In the genomic region with DNA sequence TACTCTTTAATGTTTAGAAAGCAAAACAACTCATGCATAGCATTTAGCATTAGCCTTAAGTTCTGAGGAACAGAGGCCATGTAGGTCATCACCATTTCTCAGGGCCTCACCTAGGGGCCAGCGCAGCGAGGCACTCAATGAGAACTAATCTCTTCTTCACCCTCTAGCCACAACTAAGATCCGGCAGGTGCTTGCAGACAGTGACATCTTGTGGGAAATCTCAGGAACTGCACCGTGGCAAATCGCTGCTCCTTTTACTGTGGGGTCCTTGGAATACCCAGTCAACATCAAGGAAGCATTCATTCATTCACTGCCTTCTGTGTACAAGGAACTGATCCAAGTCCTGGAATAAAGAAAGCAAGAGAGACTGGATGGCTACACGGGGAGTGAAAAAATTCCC, we compare ENCODE assay signal across 8 mouse cellular contexts. TPM values are rescaled to one million over a fixed set of nuclear protein-coding genes. Genes with fewer than 3 reads are reported as not detected.
DNase-seq lines count a peak whose midpoint lies in the region; ATAC-seq and TF ChIP-seq lines count a peak whose summit lies in the region.

No protein-coding gene starts in this region.

- WGBS in intestine, postnatal 0 days = 2% methylated on average over 6 of the region's 6 CpGs
- 1% methylated on average over 6 of the region's 6 CpGs for WGBS in intestine, embryonic 15.5 days
- 2% methylated on average over 6 of the region's 6 CpGs for WGBS in forebrain, embryonic 12.5 days
- 1% methylated on average over 6 of the region's 6 CpGs for WGBS in hindbrain, embryonic 16.5 days
- WGBS in midbrain, embryonic 16.5 days = 2% methylated on average over 6 of the region's 6 CpGs

- ATAC-seq in intestine, postnatal 0 days = no peak
- ATAC-seq in intestine, embryonic 15.5 days = no peak
- ATAC-seq in forebrain, embryonic 12.5 days (ENCODE audit: low FRiP score) = peak; percentile 69
- ATAC-seq in hindbrain, embryonic 16.5 days = peak; percentile 67
- ATAC-seq in midbrain, embryonic 16.5 days = 0 out of 2 replicates have a peak, but pooled peaks have one; percentile 28

- intact Hi-C loops in left cerebral cortex, postnatal 4 days (cut with DNase I) = loop anchor here (5.0 kb wide), 2 partner anchors 90 to 135 kb away; no protein-coding TSS in a partner anchor

- H3K9ac ChIP-seq in intestine, postnatal 0 days (ENCODE audit: low read depth, low read length) = no peak overlapping the region
- no peak overlapping the region for H3K9ac ChIP-seq in intestine, embryonic 15.5 days
- H3K9ac ChIP-seq in forebrain, embryonic 12.5 days = no peak overlapping the region
- no peak overlapping the region for H3K9ac ChIP-seq in hindbrain, embryonic 16.5 days (ENCODE audit: low read depth, low read length)
- no peak overlapping the region for H3K9ac ChIP-seq in midbrain, embryonic 16.5 days (ENCODE audit: low read depth, low read length)

- no peaks in the 10 kb centered on the region for H3K4me1 ChIP-seq in intestine, postnatal 0 days (replicated peaks; ENCODE audit: control insufficient read depth, insufficient read depth, low read length)
- H3K4me1 ChIP-seq in intestine, embryonic 15.5 days (replicated peaks) = peaks cover 9% of the 10 kb centered on the region; the same call in 1 of the 2 replicates
- H3K4me1 ChIP-seq in forebrain, embryonic 12.5 days = peaks cover 23% of the 10 kb centered on the region
- H3K4me1 ChIP-seq in hindbrain, embryonic 16.5 days (ENCODE audit: control insufficient read depth, insufficient read depth, low read depth, low read length) = peaks cover 2% of the 10 kb centered on the region; the same call in 1 of the 2 replicates
- peaks cover 4% of the 10 kb centered on the region for H3K4me1 ChIP-seq in midbrain, embryonic 16.5 days (ENCODE audit: control insufficient read depth, insufficient read depth, low read length)

- peak; percentile 98 for TF ChIP-seq CTCF in intestine, postnatal 0 days (IDR thresholded peaks at IDR 0.05; ENCODE audit: low read depth)

- H3K27ac ChIP-seq in intestine, postnatal 0 days (ENCODE audit: low read depth, low read length) = no peak overlapping the region
- no peak overlapping the region for H3K27ac ChIP-seq in intestine, embryonic 15.5 days
- no peak overlapping the region for H3K27ac ChIP-seq in forebrain, embryonic 12.5 days
- H3K27ac ChIP-seq in hindbrain, embryonic 16.5 days (ENCODE audit: low read depth, low read length) = no peak overlapping the region
- H3K27ac ChIP-seq in midbrain, embryonic 16.5 days (ENCODE audit: low read length) = no peak overlapping the region

- peak; percentile 43 for DNase-seq in brain, embryonic 18.5 days (ENCODE audit: low read depth, low spot score)
- peak; percentile 64 for DNase-seq in left cerebral cortex, postnatal 4 days
- DNase-seq in spleen, postnatal 36 days (ENCODE audit: low spot score in 2 of 2) = peak; percentile 45 to 49

- H3K36me3 ChIP-seq in intestine, postnatal 0 days (ENCODE audit: control insufficient read depth, insufficient read depth) = no peaks in the 10 kb centered on the region
- H3K36me3 ChIP-seq in intestine, embryonic 15.5 days = no peaks in the 10 kb centered on the region
- no peaks in the 10 kb centered on the region for H3K36me3 ChIP-seq in forebrain, embryonic 12.5 days (replicated peaks)
- no peaks in the 10 kb centered on the region for H3K36me3 ChIP-seq in hindbrain, embryonic 16.5 days (ENCODE audit: control insufficient read depth, insufficient read depth, low read length)
- H3K36me3 ChIP-seq in midbrain, embryonic 16.5 days (ENCODE audit: control insufficient read depth, insufficient read depth, low read length) = no peaks in the 10 kb centered on the region

- peaks cover 38% of the 10 kb centered on the region for H3K27me3 ChIP-seq in intestine, postnatal 0 days (replicated peaks; ENCODE audit: control insufficient read depth, insufficient read depth, low read length)
- H3K27me3 ChIP-seq in intestine, embryonic 15.5 days (replicated peaks) = peaks cover 38% of the 10 kb centered on the region
- H3K27me3 ChIP-seq in forebrain, embryonic 12.5 days = peaks cover 63% of the 10 kb centered on the region
- H3K27me3 ChIP-seq in hindbrain, embryonic 16.5 days (replicated peaks; ENCODE audit: control insufficient read depth, insufficient read depth, low read length) = peaks cover 20% of the 10 kb centered on the region
- H3K27me3 ChIP-seq in midbrain, embryonic 16.5 days (ENCODE audit: control insufficient read depth, insufficient read depth, low read depth, low read length) = peaks cover 32% of the 10 kb centered on the region

- no peaks in the 10 kb centered on the region for H3K9me3 ChIP-seq in intestine, postnatal 0 days (ENCODE audit: control insufficient read depth)
- no peaks in the 10 kb centered on the region for H3K9me3 ChIP-seq in intestine, embryonic 15.5 days
- no peaks in the 10 kb centered on the region for H3K9me3 ChIP-seq in forebrain, embryonic 12.5 days
- H3K9me3 ChIP-seq in hindbrain, embryonic 16.5 days (ENCODE audit: control insufficient read depth, low read length) = no peaks in the 10 kb centered on the region
- H3K9me3 ChIP-seq in midbrain, embryonic 16.5 days (replicated peaks; ENCODE audit: control insufficient read depth, low read length, poor library complexity, severe bottlenecking) = no peaks in the 10 kb centered on the region

- no peak overlapping the region for H3K4me2 ChIP-seq in intestine, postnatal 0 days (replicated peaks; ENCODE audit: low read depth)
- no peak overlapping the region for H3K4me2 ChIP-seq in intestine, embryonic 15.5 days (replicated peaks)
- no peak overlapping the region for H3K4me2 ChIP-seq in forebrain, embryonic 12.5 days
- H3K4me2 ChIP-seq in hindbrain, embryonic 16.5 days (ENCODE audit: low read length) = no peak overlapping the region
- no peak overlapping the region for H3K4me2 ChIP-seq in midbrain, embryonic 16.5 days (ENCODE audit: low read length)

- H3K4me3 ChIP-seq in intestine, postnatal 0 days (ENCODE audit: low read depth, low read length) = no peak overlapping the region
- no peak overlapping the region for H3K4me3 ChIP-seq in intestine, embryonic 15.5 days (replicated peaks)
- H3K4me3 ChIP-seq in forebrain, embryonic 12.5 days (replicated peaks) = no peak overlapping the region
- no peak overlapping the region for H3K4me3 ChIP-seq in hindbrain, embryonic 16.5 days (ENCODE audit: low read length)
- H3K4me3 ChIP-seq in midbrain, embryonic 16.5 days (ENCODE audit: low read depth, low read length) = no peak overlapping the region

RNA-seq across cellular contexts. Expression of gene Epop, which starts 7.1 kb away (rescaled TPM):
- 1.1 and 1.3 TPM in 2 replicates for polyA plus RNA-seq in intestine, postnatal 0 days (2015; fragmentation: Nextera tagmentation; extraction: Ambion mirVana)
- 2.7 and 3.7 TPM in 2 replicates for polyA plus RNA-seq in intestine, embryonic 15.5 days (2015; fragmentation: Nextera tagmentation; extraction: Ambion mirVana)
- polyA plus RNA-seq in forebrain, embryonic 12.5 days (2016; fragmentation: Nextera tagmentation; extraction: Ambion mirVana) = 10.0 and 11.9 TPM in 2 replicates
- polyA plus RNA-seq in hindbrain, embryonic 16.5 days (2015; fragmentation: Nextera tagmentation; extraction: Ambion mirVana) = 1.2 and 1.4 TPM in 2 replicates
- total RNA-seq in left cerebral cortex, postnatal 4 days (2021) = 1 to 10 TPM; 5.6 to 6.3 TPM
- polyA plus RNA-seq in midbrain, embryonic 16.5 days (2015; fragmentation: Nextera tagmentation; extraction: Ambion mirVana) = 1.2 and 1.3 TPM in 2 replicates

RNA-seq across cellular contexts. Expression of gene Mllt6, which starts 40.8 kb away (rescaled TPM):
- 1.4 and 1.6 TPM in 2 replicates for polyA plus RNA-seq in intestine, postnatal 0 days (2015; fragmentation: Nextera tagmentation; extraction: Ambion mirVana)
- polyA plus RNA-seq in intestine, embryonic 15.5 days (2015; fragmentation: Nextera tagmentation; extraction: Ambion mirVana) = 1.9 and 2.4 TPM in 2 replicates
- polyA plus RNA-seq in forebrain, embryonic 12.5 days (2016; fragmentation: Nextera tagmentation; extraction: Ambion mirVana) = 3.3 and 3.7 TPM in 2 replicates
- polyA plus RNA-seq in hindbrain, embryonic 16.5 days (2015; fragmentation: Nextera tagmentation; extraction: Ambion mirVana) = 3.1 and 3.3 TPM in 2 replicates
- total RNA-seq in left cerebral cortex, postnatal 4 days (2021) = 10 to 100 TPM; 60.2 to 67.1 TPM
- 3.3 and 3.5 TPM in 2 replicates for polyA plus RNA-seq in midbrain, embryonic 16.5 days (2015; fragmentation: Nextera tagmentation; extraction: Ambion mirVana)

RNA-seq across cellular contexts. Expression of gene Srcin1, which starts 46.5 kb away (rescaled TPM):
- 0.18 and 0.24 TPM in 2 replicates for polyA plus RNA-seq in intestine, postnatal 0 days (2015; fragmentation: Nextera tagmentation; extraction: Ambion mirVana)
- 0.24 and 0.25 TPM in 2 replicates for polyA plus RNA-seq in intestine, embryonic 15.5 days (2015; fragmentation: Nextera tagmentation; extraction: Ambion mirVana)
- 5.2 and 5.7 TPM in 2 replicates for polyA plus RNA-seq in forebrain, embryonic 12.5 days (2016; fragmentation: Nextera tagmentation; extraction: Ambion mirVana)
- polyA plus RNA-seq in hindbrain, embryonic 16.5 days (2015; fragmentation: Nextera tagmentation; extraction: Ambion mirVana) = 8.0 and 8.9 TPM in 2 replicates
- 100 to 1,000 TPM; 163 to 177 TPM for total RNA-seq in left cerebral cortex, postnatal 4 days (2021)
- 9.2 and 10.4 TPM in 2 replicates for polyA plus RNA-seq in midbrain, embryonic 16.5 days (2015; fragmentation: Nextera tagmentation; extraction: Ambion mirVana)

Comparison
In these comparisons a context has a peak if more than half of its experiments do, and no peak if none do; other contexts are left out.
1. ATAC-seq: peak in forebrain, embryonic 12.5 days (single experiment), hindbrain, embryonic 16.5 days (single experiment) and midbrain, embryonic 16.5 days (single experiment); none in intestine, postnatal 0 days (single experiment) and intestine, embryonic 15.5 days (single experiment).
2. Peak in every context shown above with its lines, with median percentiles within 50 percentile points of each other: DNase-seq.